Mouse (Mus musculus) ovary, adult 10 weeks (tissue): ENCODE measurements around the gene Gm3532. TPM values are rescaled to one million over a fixed set of nuclear protein-coding genes. Genes with fewer than 3 reads are reported as not detected.

Experiments used
- polyA plus RNA-seq: library from polyadenylated mRNA; stranded (reverse); fragments of 350-450 nt; fragmentation: Illumina TruSeq; extraction: RNeasy Lipid Tissue Mini Kit (QIAGEN cat#74804); gene quantifications from one replicate; pipeline ENCODE4 v1.2.3, GENCODE M21; 2014

Gene Gm3532
- polyA plus RNA-seq = not detected

DNA sequence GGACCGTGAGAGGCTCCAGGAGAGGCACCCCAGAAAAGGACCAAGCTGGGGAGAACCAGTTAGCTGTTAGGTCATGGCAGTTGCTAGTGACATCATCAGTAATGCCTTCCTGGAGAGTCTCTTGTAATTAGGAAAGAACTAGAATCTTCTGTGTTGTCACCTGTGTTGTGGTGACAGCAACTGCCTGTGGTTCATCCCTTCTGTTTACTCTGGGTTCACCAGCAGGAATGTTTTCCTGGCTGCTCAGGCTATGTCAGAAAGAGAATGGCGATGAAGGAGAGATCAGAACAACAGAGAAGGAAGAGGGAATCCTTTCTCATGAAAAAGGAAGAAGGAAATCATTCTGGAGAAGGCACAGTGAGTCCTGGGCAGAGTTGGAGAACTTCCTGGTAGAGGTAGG, at the start of gene Gm3532:
Gene Gm3532 (plus strand): TSS at position 301 of the 400 bp plus-strand sequence.

DNA sequence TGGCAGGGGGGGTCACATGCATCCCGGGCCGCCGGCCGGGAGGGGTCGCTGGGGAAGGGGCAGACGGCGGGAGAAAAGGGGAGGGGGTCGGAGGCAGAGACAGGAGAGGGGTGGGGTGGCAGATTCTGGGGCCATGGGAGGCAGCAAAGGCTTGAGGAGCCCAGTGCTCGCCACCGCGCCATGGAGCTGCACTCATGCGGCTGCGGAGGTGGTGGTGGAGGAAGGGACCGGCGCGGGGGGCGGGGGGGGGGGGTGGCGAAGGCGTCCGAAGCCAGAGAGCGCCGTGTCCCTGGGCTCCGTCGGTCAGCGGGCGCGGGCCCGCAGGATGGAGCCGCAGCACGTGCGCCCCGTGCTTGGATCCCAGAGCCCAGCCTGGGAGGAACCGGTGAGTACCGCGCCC, 36.9 kb upstream of the Gm3532 start, which contains the start of gene Gm3488:
Gene Gm3488 (plus strand): TSS at position 301 of the 400 bp plus-strand sequence.

Other genes starting within 250 kb of the Gm3532 start
- not detected for gene Gm3542, start 203.6 kb upstream of the Gm3532 start, polyA plus RNA-seq
- not detected for gene Gm3500, start 149.4 kb upstream of the Gm3532 start, polyA plus RNA-seq
- 0.26 TPM for gene Gm3194, start 83.0 kb upstream of the Gm3532 start, polyA plus RNA-seq
- gene Gm8246, start 60.7 kb upstream of the Gm3532 start, polyA plus RNA-seq = not detected
- not detected for gene Gm3187, start 54.3 kb upstream of the Gm3532 start, polyA plus RNA-seq
- gene Gm3488, start 36.8 kb upstream of the Gm3532 start, polyA plus RNA-seq = not detected
- gene Gm8265, start 94.5 kb downstream of the Gm3532 start, polyA plus RNA-seq = not detected
- gene Gm9603, start 149.0 kb downstream of the Gm3532 start, polyA plus RNA-seq = not detected
- not detected for gene Gm3373, start 203.1 kb downstream of the Gm3532 start, polyA plus RNA-seq